Mouse (Mus musculus): ENCODE data around the gene Cryzl1. TPM values are rescaled to one million over a fixed set of nuclear protein-coding genes. Genes with fewer than 3 reads are reported as not detected.

Cryzl1 gene
- total and polyA plus RNA-seq, 3 experiments: 20.2 to 44.4 TPM; not detected in 1

DNA sequence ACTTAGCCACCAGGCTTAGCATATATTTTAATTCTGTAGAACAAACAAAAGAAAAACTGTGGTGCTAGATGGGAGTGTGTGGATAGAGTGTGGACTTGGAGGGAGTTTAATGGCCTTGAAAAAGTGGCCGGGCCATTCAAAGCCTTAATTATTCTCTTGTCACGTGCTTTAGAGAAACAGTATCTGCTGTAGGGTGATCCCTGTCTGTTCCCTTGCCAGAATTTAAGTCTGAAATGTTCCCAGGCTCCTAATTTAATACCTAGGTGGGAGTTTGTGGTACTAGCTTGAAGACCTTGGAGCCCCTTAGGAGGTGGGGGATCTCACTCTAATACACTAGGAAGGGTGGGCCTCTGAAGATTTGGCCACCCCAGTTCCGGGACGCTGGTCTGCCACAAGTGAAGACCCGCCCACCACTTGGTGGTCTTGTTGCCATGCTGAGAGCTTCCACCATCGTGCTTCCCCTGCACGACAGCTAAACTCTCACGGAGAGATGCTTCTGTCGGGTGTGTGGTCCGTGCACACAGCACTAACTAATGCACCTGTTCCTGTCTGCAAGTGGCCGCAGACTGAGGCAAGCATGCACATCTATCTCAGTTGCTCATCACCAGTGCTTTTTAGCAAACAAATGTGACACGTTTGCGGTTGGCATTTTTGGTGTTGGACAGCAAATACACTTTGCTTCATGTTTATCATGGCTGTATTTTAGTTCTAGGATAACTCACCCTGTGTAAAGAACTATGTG is 23.0 kb upstream of the Cryzl1 start:
- no peaks in the 10 kb centered on the region for H3K27me3 ChIP-seq (ENCODE audit: control insufficient read depth in 1 of 2, insufficient read depth in 2 of 2, low read length in 2 of 2)
- TF ChIP-seq GABPA (IDR thresholded peaks at IDR 0.05; ENCODE audit: low read depth, low read length) (no peak), POLR2AphosphoS5 (IDR thresholded peaks at IDR 0.05; ENCODE audit: borderline replicate concordance, low read depth, low read length) (no peak), CHD1 (IDR thresholded peaks at IDR 0.05; ENCODE audit: low read depth, low read length) (no peak), RCOR1 (IDR thresholded peaks at IDR 0.05; ENCODE audit: low read depth, low read length) (no peak), MYB (IDR thresholded peaks at IDR 0.05; ENCODE audit: low read depth, low read length) (no peak), CHD2 (IDR thresholded peaks at IDR 0.05; ENCODE audit: low read length) (no peak), TBP (IDR thresholded peaks at IDR 0.05; ENCODE audit: low read depth, low read length) (no peak), GATA1 (IDR thresholded peaks at IDR 0.05; ENCODE audit: low read depth, low read length) (no peak), NRF1 (IDR thresholded peaks at IDR 0.05; ENCODE audit: insufficient read depth, low read depth, low read length, poor library complexity, severe bottlenecking) (no peak), USF1 (IDR thresholded peaks at IDR 0.05; ENCODE audit: low read depth, low read length) (no peak), NELFE (IDR thresholded peaks at IDR 0.05; ENCODE audit: low read depth, low read length) (no peak), POLR2AphosphoS2 (IDR thresholded peaks at IDR 0.05; ENCODE audit: low read length) (no peak)
- peaks cover 6 to 7% of the 10 kb centered on the region in 2 experiments for H3K4me1 ChIP-seq (ENCODE audit: control insufficient read depth in 1 of 2, insufficient read depth in 2 of 2, low read length in 2 of 2)
- H3K9ac ChIP-seq (ENCODE audit: control insufficient read depth, low read depth, low read length, poor library complexity, severe bottlenecking): no peak overlapping the region
- no peak overlapping the region for H3K27ac ChIP-seq (ENCODE audit: control insufficient read depth, low read depth, low read length)
- peaks cover 0 to 7% of the 10 kb centered on the region in 2 experiments; a peak in 2 of 4 replicates for H3K36me3 ChIP-seq (ENCODE audit: control insufficient read depth in 1 of 2, insufficient read depth in 2 of 2, low read length in 2 of 2)
- H3K79me2 ChIP-seq (ENCODE audit: control insufficient read depth, insufficient read depth, low read length, poor library complexity): no peaks in the 10 kb centered on the region
- H3K4me3 ChIP-seq (ENCODE audit: control insufficient read depth in 1 of 2, insufficient read depth in 1 of 2, low read depth in 2 of 2, low read length in 2 of 2): no peak overlapping the region
- no peak for DNase-seq (ENCODE audit: low read depth, low spot score)
- no peaks in the 10 kb centered on the region for H3K9me3 ChIP-seq (replicated peaks; ENCODE audit: insufficient read depth, low read length)

DNA sequence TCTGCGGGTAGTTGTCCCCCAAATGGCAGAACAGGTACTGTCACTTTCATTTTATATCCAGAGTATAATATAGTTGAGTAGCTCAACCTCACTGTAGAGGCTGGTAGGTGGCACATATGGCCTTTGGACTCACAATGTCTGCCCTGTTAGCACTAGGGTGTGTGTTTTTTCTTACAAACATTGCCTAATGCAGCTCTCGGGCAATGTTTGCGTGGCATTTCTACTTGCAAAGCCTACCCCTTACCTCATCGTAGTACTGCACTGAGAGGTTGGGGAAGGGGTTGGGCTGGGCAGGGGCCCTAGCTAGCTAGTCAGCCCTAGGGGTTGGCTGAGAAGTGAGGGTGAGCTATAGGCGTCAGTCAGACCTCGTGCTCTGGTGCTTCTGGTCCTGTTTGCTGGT is 18.8 kb upstream of the Cryzl1 start:
- H3K27ac ChIP-seq (ENCODE audit: control insufficient read depth, low read depth, low read length): no peak overlapping the region
- no peaks in the 10 kb centered on the region for H3K79me2 ChIP-seq (ENCODE audit: control insufficient read depth, insufficient read depth, low read length, poor library complexity)
- H3K9ac ChIP-seq (ENCODE audit: control insufficient read depth, low read depth, low read length, poor library complexity, severe bottlenecking): no peak overlapping the region
- H3K4me3 ChIP-seq (ENCODE audit: control insufficient read depth in 1 of 2, insufficient read depth in 1 of 2, low read depth in 2 of 2, low read length in 2 of 2): no peak overlapping the region
- TF ChIP-seq ZC3H11A (IDR thresholded peaks at IDR 0.05; ENCODE audit: low read depth, low read length) (no peak), NRF1 (IDR thresholded peaks at IDR 0.05; ENCODE audit: insufficient read depth, low read depth, low read length, poor library complexity, severe bottlenecking) (no peak), MAX (IDR thresholded peaks at IDR 0.05; ENCODE audit: low read length) (no peak), TAL1 (IDR thresholded peaks at IDR 0.05; ENCODE audit: low read length) (no peak), MAFK (IDR thresholded peaks at IDR 0.05; ENCODE audit: borderline replicate concordance, low read depth, low read length) (no peak), NELFE (IDR thresholded peaks at IDR 0.05; ENCODE audit: low read depth, low read length) (no peak), ZKSCAN1 (IDR thresholded peaks at IDR 0.05; ENCODE audit: low read depth, low read length) (no peak), SIN3A (IDR thresholded peaks at IDR 0.05; ENCODE audit: low read length) (no peak), TBP (IDR thresholded peaks at IDR 0.05; ENCODE audit: low read depth, low read length) (no peak), POLR2AphosphoS2 (IDR thresholded peaks at IDR 0.05; ENCODE audit: low read length) (no peak), HCFC1 (IDR thresholded peaks at IDR 0.05; ENCODE audit: low read depth, low read length) (no peak)
- peaks cover 0 to 3% of the 10 kb centered on the region in 2 experiments; a peak in 1 of 4 replicates for H3K36me3 ChIP-seq (ENCODE audit: control insufficient read depth in 1 of 2, insufficient read depth in 2 of 2, low read length in 2 of 2)
- DNase-seq (ENCODE audit: low read depth, low spot score): no peak
- H3K9me3 ChIP-seq (replicated peaks; ENCODE audit: insufficient read depth, low read length): no peaks in the 10 kb centered on the region
- no peaks in the 10 kb centered on the region for H3K27me3 ChIP-seq (ENCODE audit: control insufficient read depth in 1 of 2, insufficient read depth in 2 of 2, low read length in 2 of 2)
- no peaks in the 10 kb centered on the region for H3K4me1 ChIP-seq (ENCODE audit: control insufficient read depth in 1 of 2, insufficient read depth in 2 of 2, low read length in 2 of 2)

Data from MEL (cell line).